Mouse (Mus musculus) heart, adult 2 months (tissue): ENCODE results near the gene Lcn2. TPM values are rescaled to one million over a fixed set of nuclear protein-coding genes. Genes with fewer than 3 reads are reported as not detected.

Experiments used
- DNase-seq, 2 experiments: peaks; one replicate each; pipeline ENCODE4 v3.0.0; 2021
- H3K27ac ChIP-seq: fragments of 200-600 bp; 2 replicates; pipeline ENCODE4 v1.8.1; 2022
- H3K27me3 ChIP-seq: fragments of 200-500 bp; 2 replicates; pipeline ENCODE4 v1.6.1; 2012; ENCODE audit warnings: mild to moderate bottlenecking, low read length, inconsistent platforms, mixed read lengths; ENCODE audit not compliant: control insufficient read depth, insufficient read depth
- H3K36me3 ChIP-seq: fragments of 200-500 bp; 2 replicates; pipeline ENCODE4 v1.6.1; 2012; ENCODE audit warnings: low read length, inconsistent platforms; ENCODE audit not compliant: control insufficient read depth, insufficient read depth
- H3K4me1 ChIP-seq: fragments of 200-500 bp; 2 replicates; pipeline ENCODE4 v1.6.1; 2011; ENCODE audit warnings: low read length; ENCODE audit not compliant: control insufficient read depth, insufficient read depth
- H3K4me3 ChIP-seq: fragments of 200-600 bp; 2 replicates; pipeline ENCODE4 v1.8.1; 2022
- H3K79me2 ChIP-seq: fragments of 200-500 bp; replicated peaks from 2 replicates; pipeline ENCODE4 v1.6.1; 2012; ENCODE audit warnings: mild to moderate bottlenecking, inconsistent platforms, low read length, moderate library complexity, mixed read lengths; ENCODE audit not compliant: control insufficient read depth, insufficient read depth
- H3K9ac ChIP-seq: fragments of 200-500 bp; 2 replicates; pipeline ENCODE4 v1.6.1; 2012; ENCODE audit warnings: low read depth, mild to moderate bottlenecking, control low read depth, inconsistent platforms, low read length, mixed read lengths
- CTCF ChIP-seq: fragments of 200-600 bp; IDR thresholded peaks from 2 replicates; pipeline ENCODE4 v1.8.1; 2022; ENCODE audit warnings: antibody characterized with exemption, mild to moderate bottlenecking, moderate library complexity
- EP300 ChIP-seq: fragments of 200-500 bp; IDR thresholded peaks from 2 replicates; pipeline ENCODE4 v1.6.1; 2011; ENCODE audit warnings: low read depth, low read length, control low read depth; ENCODE audit not compliant: insufficient read depth
- POLR2A ChIP-seq: fragments of 200-500 bp; IDR thresholded peaks from 2 replicates; pipeline ENCODE4 v1.6.1; 2011; ENCODE audit warnings: mild to moderate bottlenecking, low read depth, low read length, control low read depth; ENCODE audit not compliant: insufficient read depth
- WGBS: fragments of 180-500 bp; shearing (Covaris S2); methylation state at CpG from one replicate; pipeline ENCODE4 v1.1.7; 2018; 5-methylcytosine and 5-hydroxymethylcytosine counted together
- intact Hi-C: fragments of 180-260 bp; cut with DNase I; formaldehyde crosslinking; loops from one replicate; pipeline ENCODE4 v1.15.1; 2025
- polyA plus RNA-seq: library from polyadenylated mRNA; depleted of rRNA; stranded (reverse); fragments of >200 nt; gene quantifications from 2 replicates; pipeline ENCODE4 v1.2.3, GENCODE M21; 2012
- total RNA-seq, 2 experiments: library from RNA; stranded (reverse); gene quantifications; 2 replicates each; pipeline ENCODE4 v1.2.3; 2021

Gene Lcn2
- total and polyA plus RNA-seq, 3 experiments, result 4.1 to 11.3 (median 6.9) TPM

DNA sequence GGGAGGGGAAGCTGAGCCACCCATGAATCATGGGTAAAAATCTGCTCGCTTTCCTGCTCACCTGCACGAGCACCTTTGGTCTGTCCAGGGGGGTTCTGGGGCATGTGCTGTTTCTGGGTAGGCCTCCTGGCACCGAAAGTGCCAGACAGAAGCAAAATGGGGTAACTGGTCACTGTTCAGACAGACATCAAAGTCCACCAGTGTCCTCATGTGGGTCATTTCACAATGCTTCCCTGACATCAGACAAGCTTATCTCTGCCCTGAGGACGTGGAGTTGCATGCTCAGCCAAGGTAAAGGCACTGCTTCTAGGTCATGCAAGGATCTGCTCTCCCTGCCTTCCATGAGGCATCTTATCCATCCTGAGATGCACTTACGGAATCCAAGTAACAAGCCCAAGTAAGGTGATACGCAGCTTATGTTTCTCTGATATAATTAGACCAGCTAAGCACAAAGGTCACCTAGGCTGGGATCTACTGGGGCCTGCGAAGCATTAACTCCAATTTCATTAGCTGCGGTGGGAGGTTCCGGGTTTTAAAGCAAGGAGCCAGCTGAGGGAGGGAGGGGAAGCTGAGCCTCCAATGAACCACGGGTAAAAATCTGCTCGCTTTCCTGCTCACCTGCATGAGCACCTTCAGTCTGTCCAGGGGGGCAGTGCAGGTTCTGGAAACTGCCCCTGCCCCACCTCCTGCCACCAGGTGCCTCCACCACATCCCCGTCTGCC is 30.5 kb upstream of the Lcn2 start:
- Histone ChIP-seq H3K27ac (no peak overlapping the region), H3K4me3 (no peak overlapping the region), H3K79me2 (no peaks in the 10 kb centered on the region), H3K9ac (no peak overlapping the region), H3K27me3 (no peaks in the 10 kb centered on the region), H3K36me3 (peaks cover 7% of the 10 kb centered on the region; the same call in 1 of the 2 replicates), H3K4me1 (peaks cover 16% of the 10 kb centered on the region)
- DNase-seq, result no peak
- TF ChIP-seq POLR2A (no peak), EP300 (no peak), CTCF (no peak)
- intact Hi-C loops, result no loop called here
- 79% methylated on average over 12 of the region's 12 CpGs for WGBS

DNA sequence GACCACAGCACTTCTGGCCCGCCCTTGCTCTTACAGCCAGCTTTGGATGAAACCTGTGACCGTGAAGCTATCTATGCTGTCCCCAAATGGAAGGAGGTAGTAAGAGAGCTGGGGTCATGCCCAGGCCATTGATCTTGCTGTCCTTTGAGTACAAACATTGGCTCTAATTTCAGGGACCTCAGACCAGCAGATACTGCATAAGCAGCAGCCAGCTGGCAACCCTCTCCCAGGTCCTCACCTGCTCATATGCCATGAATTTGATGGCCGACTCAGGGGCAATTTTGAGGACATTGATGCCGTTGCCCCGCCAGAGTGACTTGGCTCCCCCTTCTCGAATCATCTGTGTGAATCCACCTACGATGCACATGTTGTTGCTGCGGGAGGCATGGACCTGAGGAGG is 29.4 kb upstream of the Lcn2 start:
- Histone ChIP-seq H3K4me3 (no peak overlapping the region), H3K79me2 (no peaks in the 10 kb centered on the region), H3K27ac (no peak overlapping the region), H3K9ac (no peak overlapping the region), H3K36me3 (peaks cover 3% of the 10 kb centered on the region; the same call in 1 of the 2 replicates), H3K4me1 (peaks cover 9% of the 10 kb centered on the region), H3K27me3 (no peaks in the 10 kb centered on the region)
- no peak for DNase-seq
- TF ChIP-seq POLR2A (no peak), CTCF (no peak), EP300 (no peak)
- intact Hi-C loops, result no loop called here
- 92% methylated on average over 8 of the region's 8 CpGs for WGBS

DNA sequence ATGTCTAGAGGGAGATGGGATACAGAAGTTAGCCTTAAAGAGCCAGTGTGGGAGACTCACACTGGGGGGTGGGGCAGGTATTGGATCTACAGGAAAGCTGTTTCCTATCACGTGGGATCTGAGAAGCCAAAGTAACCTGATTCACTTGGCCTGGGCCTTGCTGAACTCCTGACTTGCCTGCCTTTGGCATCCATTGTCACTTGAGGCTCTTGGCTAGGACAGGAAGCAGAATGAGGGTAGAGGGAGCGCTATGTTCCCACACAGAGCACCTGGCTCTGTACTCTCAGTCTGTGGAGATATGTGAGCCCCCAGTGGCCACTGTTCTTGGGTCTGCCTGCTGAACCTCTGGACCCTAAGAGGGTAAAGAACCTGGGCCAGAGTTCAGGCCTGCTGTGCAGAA is 28.5 kb upstream of the Lcn2 start:
- Histone ChIP-seq H3K79me2 (no peaks in the 10 kb centered on the region), H3K36me3 (peaks cover 3% of the 10 kb centered on the region; the same call in 1 of the 2 replicates), H3K4me3 (no peak overlapping the region), H3K27me3 (no peaks in the 10 kb centered on the region), H3K9ac (no peak overlapping the region), H3K27ac (no peak overlapping the region), H3K4me1 (peaks cover 4% of the 10 kb centered on the region)
- WGBS, result 64% methylated on average over 2 of the region's 2 CpGs
- TF ChIP-seq POLR2A, result no peak
- TF ChIP-seq EP300, result no peak
- TF ChIP-seq CTCF, result no peak
- intact Hi-C loops, result no loop called here
- no peak for DNase-seq

DNA sequence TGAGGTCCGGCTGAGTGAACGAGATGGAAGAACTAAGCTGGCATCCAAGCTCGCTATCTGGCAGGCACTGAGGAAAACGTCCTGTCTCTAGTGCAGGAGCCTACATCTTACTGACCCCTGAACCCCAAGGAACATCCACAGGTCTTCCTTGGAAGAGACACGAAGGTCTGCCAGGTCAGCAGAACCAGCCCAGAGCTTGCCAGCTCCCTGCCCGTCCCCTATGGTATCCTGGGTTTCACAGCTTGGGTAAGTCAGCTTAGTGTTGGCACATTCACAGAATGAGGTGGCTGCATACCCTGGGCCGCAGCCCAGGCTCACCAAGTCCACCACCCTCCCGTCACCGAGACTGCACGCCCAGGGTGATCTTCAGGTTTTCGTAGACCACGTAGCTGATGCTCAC is 27.7 kb upstream of the Lcn2 start:
- no peaks in the 10 kb centered on the region for H3K79me2 ChIP-seq
- H3K27ac ChIP-seq, result no peak overlapping the region
- no peak overlapping the region for H3K4me3 ChIP-seq
- H3K36me3 ChIP-seq, result peaks cover 3% of the 10 kb centered on the region; the same call in 1 of the 2 replicates
- no peak overlapping the region for H3K9ac ChIP-seq
- 92% methylated on average over 12 of the region's 12 CpGs for WGBS
- H3K4me1 ChIP-seq, result peaks cover 4% of the 10 kb centered on the region
- TF ChIP-seq EP300 (no peak), POLR2A (no peak), CTCF (no peak)
- intact Hi-C loops, result no loop called here
- H3K27me3 ChIP-seq, result no peaks in the 10 kb centered on the region
- DNase-seq, result no peak

DNA sequence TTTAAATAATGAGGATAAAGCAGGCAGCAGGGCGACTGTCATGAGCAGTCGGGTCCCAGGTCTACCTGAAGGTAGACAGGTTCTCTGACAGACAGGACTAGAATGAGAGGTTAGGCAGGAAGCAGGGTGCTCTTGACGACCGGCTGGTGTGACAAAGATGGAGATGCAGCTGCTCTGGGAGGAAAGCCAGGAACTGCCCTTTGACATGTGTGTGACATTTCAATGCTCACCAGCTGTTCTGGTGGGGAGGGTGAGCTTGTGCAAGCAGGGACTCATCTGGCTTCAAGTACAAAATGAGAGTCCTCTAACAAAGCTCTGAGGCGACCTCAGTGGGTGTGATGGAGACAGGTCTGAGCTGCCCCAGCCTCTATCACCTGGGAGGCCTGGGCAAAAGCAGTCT is 25.9 kb upstream of the Lcn2 start:
- H3K4me3 ChIP-seq, result no peak overlapping the region
- no peaks in the 10 kb centered on the region for H3K27me3 ChIP-seq
- intact Hi-C loops, result no loop called here
- WGBS, result 57% methylated on average over 5 of the region's 5 CpGs
- H3K27ac ChIP-seq, result no peak overlapping the region
- H3K9ac ChIP-seq, result no peak overlapping the region
- TF ChIP-seq POLR2A (no peak), EP300 (no peak), CTCF (no peak)
- no peaks in the 10 kb centered on the region; the same call in 1 of the 2 replicates for H3K36me3 ChIP-seq
- peaks cover 2% of the 10 kb centered on the region for H3K4me1 ChIP-seq
- DNase-seq, result no peak
- no peaks in the 10 kb centered on the region for H3K79me2 ChIP-seq

DNA sequence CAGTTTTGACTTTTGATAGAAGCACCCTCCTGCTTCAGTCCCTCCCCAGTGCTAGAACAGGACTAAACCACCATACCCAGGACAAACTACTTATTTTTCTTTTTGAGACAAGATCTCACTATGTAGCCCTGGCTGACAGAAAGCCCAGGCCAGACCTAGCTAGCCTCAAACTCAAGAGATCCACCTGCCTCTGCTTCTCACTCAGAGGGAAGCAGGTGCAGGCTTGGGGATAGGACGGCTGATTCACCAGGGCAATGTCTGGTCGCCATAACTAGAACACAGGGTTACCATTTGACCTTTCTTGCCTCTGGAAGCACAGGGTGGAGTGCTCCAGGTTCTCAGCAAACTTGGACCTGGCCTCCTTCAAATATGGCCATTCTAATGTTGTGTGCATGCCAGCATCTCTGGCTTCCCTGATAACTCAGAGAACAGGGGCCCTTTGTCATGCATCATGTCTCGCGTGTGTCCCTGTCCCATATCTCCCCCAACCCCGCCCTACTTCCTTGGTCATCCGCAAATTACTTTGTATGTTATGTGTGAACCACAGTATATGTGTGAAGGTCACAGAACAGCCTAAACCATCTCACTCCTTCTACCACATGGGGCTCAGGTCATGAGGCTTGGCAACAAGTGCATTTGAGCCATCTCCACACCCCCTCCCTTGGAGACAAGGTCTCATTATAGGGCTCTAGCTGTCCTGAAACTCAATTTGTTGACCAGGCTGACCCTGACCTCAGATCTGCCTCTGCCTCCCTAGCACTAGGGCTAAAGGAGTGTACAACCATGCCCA is 24.9 kb upstream of the Lcn2 start:
- no peaks in the 10 kb centered on the region for H3K79me2 ChIP-seq
- WGBS, result 81% methylated on average over 6 of the region's 6 CpGs
- H3K36me3 ChIP-seq, result no peaks in the 10 kb centered on the region
- H3K27me3 ChIP-seq, result no peaks in the 10 kb centered on the region
- no peaks in the 10 kb centered on the region for H3K4me1 ChIP-seq
- no peak overlapping the region for H3K4me3 ChIP-seq
- TF ChIP-seq POLR2A, result no peak
- no peak for TF ChIP-seq EP300
- TF ChIP-seq CTCF, result no peak
- intact Hi-C loops, result no loop called here
- H3K27ac ChIP-seq, result no peak overlapping the region
- no peak for DNase-seq
- H3K9ac ChIP-seq, result no peak overlapping the region
